Mouse (Mus musculus): ENCODE measurements around the gene Nmur1. TPM values are rescaled to one million over a fixed set of nuclear protein-coding genes. Genes with fewer than 3 reads are reported as not detected.

Gene Nmur1
- polyA plus RNA-seq, 1 experiment, result 2.9 TPM

DNA sequence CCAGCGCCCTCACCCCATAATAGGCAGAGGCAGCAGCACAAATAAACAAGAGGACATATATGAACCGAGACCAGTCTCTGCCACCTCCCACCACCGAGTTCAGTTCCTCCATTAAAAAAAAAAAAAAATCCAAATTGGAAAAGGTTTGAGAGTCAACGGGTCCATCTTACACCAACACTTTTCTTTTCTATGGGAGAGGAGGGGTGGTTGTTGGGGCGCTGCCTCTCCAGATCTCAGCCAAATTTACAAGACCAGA is 15.6 kb upstream of the Nmur1 start:
- DNase-seq, result no peak
- TF ChIP-seq POLR2A (IDR thresholded peaks at IDR 0.05; ENCODE audit: borderline replicate concordance, extremely low read depth, low read depth, low read length) (no peak), CTCF (IDR thresholded peaks at IDR 0.05; ENCODE audit: insufficient read depth, low read length) (no peak)
- H3K4me1 ChIP-seq (ENCODE audit: control insufficient read depth, insufficient read depth, low read length), result peaks cover 11% of the 10 kb centered on the region
- H3K4me3 ChIP-seq (replicated peaks; ENCODE audit: extremely low read depth, low read depth, low read length), result peak overlapping the region; percentile 63
- WGBS, result 2% methylated on average over 5 of the region's 5 CpGs

DNA sequence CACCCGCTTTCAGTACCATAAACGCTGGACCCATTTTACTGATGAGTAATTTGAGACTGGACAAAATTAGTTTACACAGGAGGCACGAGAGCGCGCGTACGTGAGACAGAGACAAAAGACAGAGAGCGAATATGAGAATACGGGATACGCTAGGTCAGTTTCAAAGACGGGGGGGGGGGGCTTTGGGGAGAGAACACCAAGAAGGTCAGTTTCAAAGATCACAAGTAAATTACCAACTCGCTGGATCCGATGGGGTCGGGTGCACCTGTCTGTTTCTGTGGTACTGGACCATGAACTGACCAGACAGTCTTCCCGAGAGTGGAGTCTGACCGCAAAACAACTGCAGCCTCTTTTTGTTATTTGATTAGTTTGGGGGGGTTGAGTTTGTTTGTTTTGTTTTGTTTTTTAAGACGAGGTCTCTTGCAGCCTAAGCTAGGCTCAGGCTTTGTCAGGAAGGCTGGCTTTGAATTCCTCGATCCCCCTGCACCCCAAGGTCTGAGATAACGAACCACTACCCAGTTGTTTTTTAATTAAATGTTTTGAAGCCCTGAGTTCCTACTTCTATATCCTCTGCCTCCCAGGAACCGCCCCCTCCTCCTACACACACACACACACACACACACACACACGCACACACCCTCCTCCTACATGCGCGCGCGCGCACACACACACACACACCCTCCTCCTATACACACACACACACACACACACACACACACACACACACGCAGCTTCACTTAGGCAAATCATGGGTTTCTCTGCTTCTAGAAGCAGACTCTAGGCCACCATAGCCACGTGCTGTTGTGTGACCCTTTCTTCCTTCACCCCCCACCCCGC is 15.1 kb upstream of the Nmur1 start:
- WGBS, result 1% methylated on average over 28 of the region's 29 CpGs
- peak; percentile 61 for DNase-seq

DNA sequence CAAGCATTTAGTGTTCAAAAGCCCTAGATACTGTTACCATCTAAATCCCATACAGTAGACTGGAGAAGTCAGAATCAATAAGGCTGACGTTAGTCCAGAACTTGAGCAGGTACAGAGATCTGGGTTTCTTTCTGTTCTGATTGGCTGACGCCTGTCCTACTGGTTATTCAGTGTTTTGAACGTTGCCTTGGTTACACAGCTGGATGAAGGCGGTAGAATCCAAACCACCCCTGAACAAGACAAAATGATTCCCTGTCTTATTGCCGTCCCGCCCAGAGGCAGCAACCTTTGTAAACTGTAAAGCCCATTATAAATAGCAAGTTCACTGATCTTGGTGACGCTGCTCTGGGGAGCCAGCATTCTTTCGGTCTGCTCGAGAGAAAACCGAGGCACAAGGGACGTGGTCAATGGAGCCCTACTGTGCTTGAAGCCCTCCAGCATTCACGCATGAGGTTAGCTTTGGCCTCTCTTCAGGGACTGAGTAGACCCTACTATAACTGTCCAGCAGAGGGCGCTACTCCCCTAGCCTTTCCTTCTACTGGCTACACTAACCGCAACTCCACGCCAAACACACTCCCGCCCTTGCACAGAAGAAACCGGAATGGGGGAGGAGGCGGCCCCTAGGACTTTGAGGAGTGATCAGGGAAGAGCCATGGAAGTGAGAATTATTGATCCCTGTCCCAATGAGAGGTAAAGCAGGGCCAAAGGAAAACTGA is 14.3 kb upstream of the Nmur1 start:
- H3K4me1 ChIP-seq (ENCODE audit: control insufficient read depth, insufficient read depth, low read length), result peaks cover 15% of the 10 kb centered on the region
- TF ChIP-seq POLR2A (IDR thresholded peaks at IDR 0.05; ENCODE audit: borderline replicate concordance, extremely low read depth, low read depth, low read length), result peak; percentile 33; the same call in 1 of the 2 replicates
- peak; percentile 91 for TF ChIP-seq CTCF (IDR thresholded peaks at IDR 0.05; ENCODE audit: insufficient read depth, low read length)
- H3K4me3 ChIP-seq (replicated peaks; ENCODE audit: extremely low read depth, low read depth, low read length), result peak overlapping the region; percentile 40
- 12% methylated on average over 18 of the region's 18 CpGs for WGBS
- DNase-seq, result peak; percentile 89

More for the DNA sequence above, 15.1 kb upstream of the Nmur1 start:
- peaks cover 11% of the 10 kb centered on the region for H3K4me1 ChIP-seq (ENCODE audit: control insufficient read depth, insufficient read depth, low read length)
- H3K4me3 ChIP-seq (replicated peaks; ENCODE audit: extremely low read depth, low read depth, low read length), result peak overlapping the region; percentile 63
- no peak for TF ChIP-seq CTCF (IDR thresholded peaks at IDR 0.05; ENCODE audit: insufficient read depth, low read length)
- 0 out of 2 replicates have a peak, but pooled peaks have one; percentile 20 for TF ChIP-seq POLR2A (IDR thresholded peaks at IDR 0.05; ENCODE audit: borderline replicate concordance, extremely low read depth, low read depth, low read length)

DNA sequence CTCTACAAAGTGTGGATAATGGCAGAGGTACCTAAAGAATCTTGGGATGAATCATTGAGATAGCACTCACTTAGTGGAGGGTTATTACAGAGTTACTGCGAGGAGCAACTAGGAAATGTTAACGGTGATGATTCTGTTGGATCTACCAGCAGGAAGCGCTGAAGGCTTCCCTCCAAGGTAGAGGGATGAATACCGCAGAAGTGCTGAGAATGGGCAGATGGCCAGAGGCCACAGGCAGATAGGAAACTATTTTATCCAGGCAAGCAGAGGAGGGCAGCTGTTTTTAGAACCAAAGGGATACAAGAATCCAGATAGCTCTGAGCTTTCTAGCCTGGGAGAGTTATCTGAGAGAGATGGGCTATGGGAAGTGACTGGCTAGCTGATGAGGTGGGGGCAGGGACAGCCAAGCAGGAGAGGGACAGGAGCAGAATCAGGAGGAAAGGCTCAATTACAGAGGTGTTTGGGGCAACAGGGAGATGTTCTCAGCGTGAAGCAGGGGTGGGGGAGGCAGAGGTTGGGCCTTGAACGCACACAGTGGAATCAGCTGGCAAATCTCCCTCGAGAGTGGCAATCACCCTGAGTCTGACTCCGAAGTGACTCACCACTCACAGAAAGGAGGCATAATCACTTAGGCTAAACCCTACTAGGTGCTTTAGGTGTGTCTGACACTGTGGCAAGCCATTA is 13.6 kb upstream of the Nmur1 start:
- no peak for DNase-seq
- Histone ChIP-seq H3K4me3 (replicated peaks; ENCODE audit: extremely low read depth, low read depth, low read length) (no peak overlapping the region), H3K4me1 (ENCODE audit: control insufficient read depth, insufficient read depth, low read length) (peaks cover 22% of the 10 kb centered on the region)
- no peak for TF ChIP-seq POLR2A (IDR thresholded peaks at IDR 0.05; ENCODE audit: borderline replicate concordance, extremely low read depth, low read depth, low read length)
- no peak for TF ChIP-seq CTCF (IDR thresholded peaks at IDR 0.05; ENCODE audit: insufficient read depth, low read length)
- WGBS, result 45% methylated on average over 8 of the region's 8 CpGs

DNA sequence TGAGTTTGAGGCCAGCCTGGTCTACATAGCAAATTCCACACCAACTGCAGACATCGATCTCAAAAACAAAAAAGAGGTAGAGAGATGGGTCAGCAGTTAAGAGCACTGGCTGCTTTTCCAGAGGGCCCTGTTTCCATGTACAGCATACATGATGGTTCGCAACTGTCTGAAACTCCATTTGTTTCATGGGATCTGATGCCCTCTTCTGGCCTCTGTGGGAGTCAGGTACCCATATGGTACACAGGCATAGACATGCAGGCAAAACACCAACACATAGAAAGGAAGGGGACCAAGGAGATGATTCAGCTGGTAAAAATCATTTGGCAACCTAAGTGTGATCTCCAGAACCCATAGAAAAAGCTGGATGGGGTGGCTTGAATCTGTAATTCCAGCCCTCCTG is 12.5 kb upstream of the Nmur1 start:
- no peak for DNase-seq
- Histone ChIP-seq H3K4me3 (replicated peaks; ENCODE audit: extremely low read depth, low read depth, low read length) (no peak overlapping the region), H3K4me1 (ENCODE audit: control insufficient read depth, insufficient read depth, low read length) (peaks cover 20% of the 10 kb centered on the region)
- TF ChIP-seq CTCF (IDR thresholded peaks at IDR 0.05; ENCODE audit: insufficient read depth, low read length) (no peak), POLR2A (IDR thresholded peaks at IDR 0.05; ENCODE audit: borderline replicate concordance, extremely low read depth, low read depth, low read length) (no peak)
- 77% methylated on average over 2 of the region's 2 CpGs for WGBS

DNA sequence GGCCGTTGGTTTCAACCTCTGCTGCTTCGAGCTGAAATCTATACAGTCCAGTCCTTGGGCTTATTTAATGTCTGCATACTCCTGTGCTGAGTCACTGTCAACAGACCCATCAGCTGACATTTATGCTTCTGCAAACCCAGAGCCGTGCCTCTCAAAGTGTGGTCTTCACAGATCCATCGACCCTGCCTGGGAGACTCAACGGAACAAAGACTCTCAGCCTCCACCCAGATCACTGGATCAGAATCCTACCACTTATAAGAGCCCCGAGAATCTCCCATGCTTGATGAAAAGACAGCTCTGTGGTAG is 11.9 kb upstream of the Nmur1 start:
- TF ChIP-seq CTCF (IDR thresholded peaks at IDR 0.05; ENCODE audit: insufficient read depth, low read length) (no peak), POLR2A (IDR thresholded peaks at IDR 0.05; ENCODE audit: borderline replicate concordance, extremely low read depth, low read depth, low read length) (no peak)
- 47% methylated on average over 6 of the region's 6 CpGs for WGBS
- H3K4me3 ChIP-seq (replicated peaks; ENCODE audit: extremely low read depth, low read depth, low read length), result no peak overlapping the region
- peaks cover 17% of the 10 kb centered on the region for H3K4me1 ChIP-seq (ENCODE audit: control insufficient read depth, insufficient read depth, low read length)
- no peak for DNase-seq

DNA sequence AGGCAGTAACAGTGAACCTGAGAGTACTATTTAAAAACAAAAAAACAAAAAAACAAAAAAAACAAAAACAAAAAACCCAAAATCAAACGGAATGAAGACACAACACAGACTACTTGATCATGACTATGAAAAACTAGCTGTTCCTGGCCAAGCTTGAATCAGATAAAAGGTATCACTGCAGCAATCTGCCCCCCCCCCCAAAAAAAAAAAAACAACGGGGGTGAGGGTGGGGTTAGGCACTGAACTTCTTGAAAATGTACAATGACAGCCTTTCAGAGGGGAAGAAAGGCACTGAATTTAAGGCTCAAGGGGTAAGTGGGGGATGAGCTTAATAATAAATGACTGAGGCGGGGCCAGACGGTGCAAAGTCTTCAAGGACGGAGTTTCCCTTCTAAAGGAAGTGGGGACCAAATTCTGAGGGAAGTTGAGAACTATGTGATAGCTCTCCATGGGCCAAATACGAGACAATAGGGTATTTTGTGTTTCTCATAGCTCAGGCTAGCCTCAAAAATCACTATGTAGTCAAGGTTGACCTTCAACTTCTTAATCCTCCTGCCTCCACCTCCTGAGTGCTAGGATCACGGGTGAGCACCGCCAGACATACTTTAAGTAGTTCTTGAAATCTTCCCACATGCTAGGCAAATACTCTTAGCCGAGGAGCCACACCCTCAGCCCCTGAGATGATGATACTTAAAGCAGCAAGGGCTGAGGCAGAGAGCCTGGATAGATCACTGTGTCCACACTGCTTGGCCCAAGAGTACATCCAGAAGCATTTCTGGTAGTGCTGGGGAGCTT is 11.4 kb upstream of the Nmur1 start:
- 49% methylated on average over 9 of the region's 9 CpGs for WGBS
- Histone ChIP-seq H3K4me3 (replicated peaks; ENCODE audit: extremely low read depth, low read depth, low read length) (no peak overlapping the region), H3K4me1 (ENCODE audit: control insufficient read depth, insufficient read depth, low read length) (peaks cover 17% of the 10 kb centered on the region)
- no peak for DNase-seq
- no peak for TF ChIP-seq CTCF (IDR thresholded peaks at IDR 0.05; ENCODE audit: insufficient read depth, low read length)
- no peak for TF ChIP-seq POLR2A (IDR thresholded peaks at IDR 0.05; ENCODE audit: borderline replicate concordance, extremely low read depth, low read depth, low read length)

DNA sequence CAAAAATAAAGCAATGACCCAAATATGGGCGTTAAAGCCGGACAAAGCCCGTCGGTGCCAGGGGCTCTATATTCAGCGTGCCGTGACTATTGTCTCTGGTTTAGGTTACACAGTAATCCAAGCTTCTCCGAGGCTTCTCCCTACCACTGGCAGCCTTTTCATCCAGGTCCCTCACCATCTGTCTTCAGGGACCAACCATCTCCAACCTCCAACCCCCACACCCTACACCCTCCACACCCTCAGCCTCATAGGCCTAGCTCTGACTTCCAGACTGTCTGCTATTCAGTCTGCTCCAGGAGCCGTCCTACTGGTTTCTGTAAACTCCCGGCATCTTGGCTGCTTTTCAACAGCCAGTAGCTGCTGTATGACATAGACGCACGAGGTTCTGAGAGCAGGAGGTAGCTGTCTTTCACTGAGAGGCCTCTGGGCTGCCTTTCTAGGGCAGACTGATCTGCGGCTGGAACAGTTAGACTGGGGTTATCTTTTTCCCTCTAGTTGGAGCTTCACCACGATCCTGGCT is 9.3 kb upstream of the Nmur1 start:
- DNase-seq, result peak; percentile 58
- TF ChIP-seq POLR2A (IDR thresholded peaks at IDR 0.05; ENCODE audit: borderline replicate concordance, extremely low read depth, low read depth, low read length), result peak; percentile 43; the same call in 1 of the 2 replicates
- no peak for TF ChIP-seq CTCF (IDR thresholded peaks at IDR 0.05; ENCODE audit: insufficient read depth, low read length)
- Histone ChIP-seq H3K4me1 (ENCODE audit: control insufficient read depth, insufficient read depth, low read length) (peaks cover 16% of the 10 kb centered on the region), H3K4me3 (replicated peaks; ENCODE audit: extremely low read depth, low read depth, low read length) (no peak overlapping the region)
- WGBS, result 18% methylated on average over 13 of the region's 13 CpGs
